Mouse (Mus musculus) erythroblast, embryonic 14.5 days (primary cell): ENCODE measurements around the gene Ddx56. TPM values are rescaled to one million over a fixed set of nuclear protein-coding genes. Genes with fewer than 3 reads are reported as not detected.
"Not testable (repeated sequence)": the region's sequence is repeated elsewhere in the genome, so short reads cannot be mapped to it uniquely, and the experiment has no call there.

Experiments used
- H3K27me3 ChIP-seq: 2 replicates; pipeline ENCODE4 v1.6.1; 2012; ENCODE audit warnings: inconsistent platforms; ENCODE audit not compliant: control insufficient read depth
- H3K36me3 ChIP-seq: 2 replicates; pipeline ENCODE4 v1.6.1; 2012; ENCODE audit warnings: mild to moderate bottlenecking, inconsistent platforms; ENCODE audit not compliant: control insufficient read depth
- H3K4me1 ChIP-seq: 2 replicates; pipeline ENCODE4 v1.6.1; 2012; ENCODE audit warnings: inconsistent platforms; ENCODE audit not compliant: control insufficient read depth
- H3K4me3 ChIP-seq: replicated peaks from 2 replicates; pipeline ENCODE3; 2012; ENCODE audit warnings: moderate library complexity, mild to moderate bottlenecking, inconsistent platforms
- H3K9me3 ChIP-seq: 2 replicates; pipeline ENCODE4 v1.6.1; 2012; ENCODE audit warnings: low read length, inconsistent platforms, mixed read lengths; ENCODE audit not compliant: control insufficient read depth
- GATA1 ChIP-seq: IDR thresholded peaks from 2 replicates; pipeline ENCODE4 v1.6.1; 2012; ENCODE audit warnings: low read length, inconsistent platforms, mixed read lengths
- TAL1 ChIP-seq: IDR thresholded peaks from 3 replicates; pipeline ENCODE4 v1.6.1; 2012; ENCODE audit warnings: low read length, inconsistent platforms, mixed read lengths
- polyA plus RNA-seq: library from polyadenylated mRNA; stranded (reverse); fragments of >175 nt; gene quantifications from 2 replicates; pipeline ENCODE4 v1.2.3, GENCODE M21; 2012

Ddx56 gene
- polyA plus RNA-seq, 1 experiment, result 0.37 TPM

GRCm38 (mm10) chr11:6274387-6275093, 7.0 kb upstream of the Ddx56 start, which contains the start of gene Tmed4:
Tmed4 (minus strand) TSS chr11:6274870.
- no peaks in the 10 kb centered on the region for H3K9me3 ChIP-seq
- no peaks in the 10 kb centered on the region for H3K27me3 ChIP-seq
- peaks cover 27% of the 10 kb centered on the region for H3K4me1 ChIP-seq
- H3K4me3 ChIP-seq, result peak within 1 kb of the TSS; percentile 75
- TF ChIP-seq GATA1 (no peak), TAL1 (no peak)
- peaks cover 20% of the 10 kb centered on the region for H3K36me3 ChIP-seq

- Histone ChIP-seq H3K9me3 (no peaks in the 10 kb centered on the region), H3K27me3 (no peaks in the 10 kb centered on the region), H3K4me1 (peaks cover 31% of the 10 kb centered on the region), H3K36me3 (peaks cover 20% of the 10 kb centered on the region), H3K4me3 (peak overlapping the region; percentile 75)
- TF ChIP-seq GATA1 (no peak), TAL1 (no peak)
These were observed 6.0 kb upstream of the Ddx56 start for GRCm38 (mm10) chr11:6273607-6274006.

- peak overlapping the region; percentile 78 for H3K4me3 ChIP-seq
- no peak for TF ChIP-seq TAL1
- TF ChIP-seq GATA1, result no peak
- H3K27me3 ChIP-seq, result no peaks in the 10 kb centered on the region
- no peaks in the 10 kb centered on the region for H3K9me3 ChIP-seq
- H3K4me1 ChIP-seq, result peaks cover 26% of the 10 kb centered on the region
- peaks cover 64% of the 10 kb centered on the region for H3K36me3 ChIP-seq
These were observed 951 bp downstream of the Ddx56 start for GRCm38 (mm10) chr11:6266621-6267020.

GRCm38 (mm10) chr11:6261434-6262082, 6.0 kb downstream of the Ddx56 start:
- peaks cover 7% of the 10 kb centered on the region for H3K4me1 ChIP-seq
- H3K36me3 ChIP-seq, result peaks cover 96% of the 10 kb centered on the region
- no peaks in the 10 kb centered on the region for H3K9me3 ChIP-seq
- H3K27me3 ChIP-seq, result no peaks in the 10 kb centered on the region
- TF ChIP-seq GATA1, result no peak
- no peak for TF ChIP-seq TAL1
- no peak overlapping the region for H3K4me3 ChIP-seq

GRCm38 (mm10) chr11:6259413-6259812, 8.2 kb downstream of the Ddx56 start:
- Histone ChIP-seq H3K36me3 (peaks cover 74% of the 10 kb centered on the region), H3K4me3 (no peak overlapping the region), H3K27me3 (no peaks in the 10 kb centered on the region), H3K9me3 (no peaks in the 10 kb centered on the region), H3K4me1 (peaks cover 6% of the 10 kb centered on the region)
- TF ChIP-seq GATA1 (no peak), TAL1 (no peak)

- no peaks in the 10 kb centered on the region for H3K27me3 ChIP-seq
- peaks cover 46% of the 10 kb centered on the region for H3K36me3 ChIP-seq
- no peak for TF ChIP-seq GATA1
- TF ChIP-seq TAL1, result no peak
- H3K4me3 ChIP-seq, result no peak overlapping the region
- H3K9me3 ChIP-seq, result no peaks in the 10 kb centered on the region
- peaks cover 6% of the 10 kb centered on the region for H3K4me1 ChIP-seq
These were observed 11.0 kb downstream of the Ddx56 start for GRCm38 (mm10) chr11:6256490-6257072.

GRCm38 (mm10) chr11:6254602-6255001, 13.0 kb downstream of the Ddx56 start:
- H3K4me3 ChIP-seq, H3K9me3 ChIP-seq, H3K4me1 ChIP-seq, H3K27me3 ChIP-seq: not testable (repeated sequence)
- H3K36me3 ChIP-seq, result peaks cover 26% of the 10 kb centered on the region

GRCm38 (mm10) chr11:6252824-6253223, 14.7 kb downstream of the Ddx56 start:
- peaks cover 6% of the 10 kb centered on the region for H3K4me1 ChIP-seq
- H3K9me3 ChIP-seq, result no peaks in the 10 kb centered on the region
- H3K36me3 ChIP-seq, result peaks cover 9% of the 10 kb centered on the region
- no peak overlapping the region for H3K4me3 ChIP-seq
- TF ChIP-seq GATA1 (no peak), TAL1 (no peak)
- H3K27me3 ChIP-seq, result no peaks in the 10 kb centered on the region

GRCm38 (mm10) chr11:6252248-6252647, 15.3 kb downstream of the Ddx56 start:
- Histone ChIP-seq H3K9me3 (no peaks in the 10 kb centered on the region), H3K36me3 (peaks cover 3% of the 10 kb centered on the region; the same call in 1 of the 2 replicates), H3K4me1 (peaks cover 6% of the 10 kb centered on the region), H3K4me3 (no peak overlapping the region), H3K27me3 (no peaks in the 10 kb centered on the region)
- no peak for TF ChIP-seq TAL1
- TF ChIP-seq GATA1, result no peak
